ENCODE assay signal across 8 mouse cellular contexts in the genomic region with DNA sequence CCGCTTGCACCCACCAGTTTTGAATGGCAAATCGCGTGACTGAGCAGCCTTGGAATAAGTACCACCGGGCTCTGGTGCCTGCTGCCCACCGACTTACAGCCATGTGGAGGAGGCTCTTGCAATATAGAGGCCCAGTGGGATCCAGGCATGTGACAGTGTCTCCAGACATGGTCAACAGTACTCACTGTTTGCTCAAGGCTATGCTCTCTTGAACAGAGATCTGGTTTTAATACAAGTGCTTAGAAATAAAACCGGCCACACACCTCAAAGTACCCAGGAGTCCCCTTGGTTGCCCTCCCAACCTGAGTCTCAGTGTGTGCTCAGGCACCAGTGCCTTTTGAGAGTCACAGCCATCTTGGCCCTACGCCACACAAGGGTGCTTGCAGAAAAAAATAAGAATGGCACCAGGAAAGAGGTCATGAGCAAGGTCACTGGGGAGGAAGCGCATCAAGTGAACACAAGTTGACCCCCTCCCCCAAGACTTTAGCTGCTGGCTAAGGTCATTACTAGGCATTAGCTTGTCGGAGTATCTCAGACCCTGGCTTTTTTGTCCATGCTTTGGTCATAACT. TPM values are rescaled to one million over a fixed set of nuclear protein-coding genes. Genes with fewer than 3 reads are reported as not detected.
DNase-seq lines count a peak whose midpoint lies in the region; ATAC-seq and TF ChIP-seq lines count a peak whose summit lies in the region.

A gene (minus strand): TSS at position 142 of the 570 bp plus-strand sequence.

- H3K36me3 ChIP-seq in lung, embryonic 14.5 days (ENCODE audit: insufficient read depth): no peaks in the 10 kb centered on the region
- H3K36me3 ChIP-seq in midbrain, embryonic 11.5 days (ENCODE audit: control insufficient read depth, insufficient read depth, low read length): no peaks in the 10 kb centered on the region

- H3K4me2 ChIP-seq in lung, embryonic 14.5 days: peak within 1 kb of the TSS; percentile 96
- peak within 1 kb of the TSS; percentile 97 for H3K4me2 ChIP-seq in midbrain, embryonic 11.5 days

- no peak for DNase-seq in lung, embryonic 14.5 days
- DNase-seq in lung, postnatal 14 days: no peak
- DNase-seq in heart, adult 8-10 months (ENCODE audit: low spot score): no peak
- no peak for DNase-seq in large intestine, adult 2 months (ENCODE audit: low read depth, low spot score)
- DNase-seq in midbrain, embryonic 11.5 days (ENCODE audit: low spot score, missing footprints): peak; percentile 93
- no peak for DNase-seq in testis, postnatal 10 days (ENCODE audit: low spot score)

- ATAC-seq in lung, embryonic 14.5 days (ENCODE audit: insufficient read depth): peak; percentile 19; the same call in 1 of the 2 replicates
- ATAC-seq in midbrain, embryonic 11.5 days (ENCODE audit: low FRiP score): peak; percentile 40; the same call in 1 of the 2 replicates
- ATAC-seq in monocyte, adult 5-6 weeks (replicated peaks; ENCODE audit: insufficient number of reproducible peaks, low FRiP score, low TSS enrichment, poor library complexity, severe bottlenecking): no peak

- H3K9ac ChIP-seq in lung, embryonic 14.5 days: peak within 1 kb of the TSS; percentile 71
- H3K9ac ChIP-seq in midbrain, embryonic 11.5 days (ENCODE audit: low read length): peak within 1 kb of the TSS; percentile 58

- H3K27me3 ChIP-seq in lung, embryonic 14.5 days (ENCODE audit: insufficient read depth, low read length): peaks cover 20% of the 10 kb centered on the region
- peaks cover 39% of the 10 kb centered on the region for H3K27me3 ChIP-seq in midbrain, embryonic 11.5 days (ENCODE audit: control insufficient read depth, insufficient read depth, low read length)

- H3K4me3 ChIP-seq in lung, embryonic 14.5 days (ENCODE audit: low read depth, low read length): peak within 1 kb of the TSS; percentile 72
- H3K4me3 ChIP-seq in brown adipose tissue, adult 24 weeks (ENCODE audit: insufficient read depth, low read depth, low read length): peak within 1 kb of the TSS; percentile 73
- peak within 1 kb of the TSS; percentile 71 for H3K4me3 ChIP-seq in midbrain, embryonic 11.5 days (ENCODE audit: low read depth, low read length)

- TF ChIP-seq CTCF in lung, embryonic 14.5 days (IDR thresholded peaks at IDR 0.05; ENCODE audit: low read depth): no peak

- no peak within 1 kb of the TSS for H3K27ac ChIP-seq in lung, embryonic 14.5 days (ENCODE audit: low read depth)
- H3K27ac ChIP-seq in brown adipose tissue, adult 24 weeks (replicated peaks; ENCODE audit: low read depth, low read length): peak within 1 kb of the TSS; percentile 76
- H3K27ac ChIP-seq in midbrain, embryonic 11.5 days (ENCODE audit: low read depth, low read length): no peak within 1 kb of the TSS

- H3K4me1 ChIP-seq in lung, embryonic 14.5 days (ENCODE audit: insufficient read depth): peaks cover 14% of the 10 kb centered on the region
- H3K4me1 ChIP-seq in brown adipose tissue, adult 24 weeks (ENCODE audit: control insufficient read depth, insufficient read depth, insufficient read length, low read length): peaks cover 30% of the 10 kb centered on the region
- peaks cover 10% of the 10 kb centered on the region for H3K4me1 ChIP-seq in midbrain, embryonic 11.5 days (ENCODE audit: control insufficient read depth, insufficient read depth, low read length)

- no peaks in the 10 kb centered on the region for H3K9me3 ChIP-seq in lung, embryonic 14.5 days (ENCODE audit: low read depth, low read length)
- H3K9me3 ChIP-seq in midbrain, embryonic 11.5 days (ENCODE audit: control insufficient read depth, low read length): no peaks in the 10 kb centered on the region

- WGBS in lung, embryonic 14.5 days: 22% methylated on average over 9 of the region's 9 CpGs
- WGBS in large intestine, adult 2 months: 31% methylated on average over 9 of the region's 9 CpGs
- 27% methylated on average over 9 of the region's 9 CpGs for WGBS in midbrain, embryonic 11.5 days

RNA-seq across cellular contexts. Expression of the gene that starts here (rescaled TPM):
- 8.6 and 9.4 TPM in 2 replicates for polyA plus RNA-seq in lung, embryonic 14.5 days (2014; fragmentation: Nextera tagmentation; extraction: Ambion mirVana)
- polyA plus RNA-seq in brown adipose tissue, adult 24 weeks (2012; ENCODE audit: insufficient read depth, insufficient read length, missing spikeins): 17.7 and 26.5 TPM in 2 replicates
- total RNA-seq in heart, adult 8-10 months (2022): 10 to 100 TPM; 27.6 to 44.2 (median 31.7) TPM
- polyA plus RNA-seq in large intestine, adult 2 months (2012; rRNA removed): 14.1 and 32.1 TPM in 2 replicates
- 4.0 and 4.5 TPM in 2 replicates for polyA plus RNA-seq in midbrain, embryonic 11.5 days (2014; fragmentation: Nextera tagmentation; extraction: Ambion mirVana)
- total RNA-seq in monocyte, adult 5-6 weeks (2017): 1.1 to 3.6 TPM (median 1.4 TPM) in 3 replicates
